Mouse (Mus musculus) ES-E14 (cell line): ENCODE measurements around the gene Cpeb2.

Source experiments
- CHD2 ChIP-seq: IDR thresholded peaks from 2 replicates; pipeline ENCODE4 v1.6.1; 2014; ENCODE audit warnings: mild to moderate bottlenecking, low read depth, low read length, inconsistent platforms
- MAFK ChIP-seq: IDR thresholded peaks from 2 replicates; pipeline ENCODE4 v1.6.1; 2014; ENCODE audit warnings: mild to moderate bottlenecking, low read depth, low read length, inconsistent platforms; ENCODE audit not compliant: insufficient read depth
- ZC3H11A ChIP-seq: IDR thresholded peaks from 2 replicates; pipeline ENCODE4 v1.6.1; 2012; ENCODE audit warnings: low read depth, mild to moderate bottlenecking, inconsistent platforms, low read length, borderline replicate concordance
- ZNF384 ChIP-seq: IDR thresholded peaks from 2 replicates; pipeline ENCODE4 v1.6.1; 2012; ENCODE audit warnings: low read depth, low read length, inconsistent platforms

- TF ChIP-seq ZNF384 (no peak), ZC3H11A (no peak), MAFK (no peak), CHD2 (no peak)
These were observed 106.0 kb downstream of the Cpeb2 start for GRCm38 (mm10) chr5:43338771-43339475.
